Mouse (Mus musculus) ES-E14 (cell line): Measurements from ENCODE around the gene Zfp524. TPM values are rescaled to one million over a fixed set of nuclear protein-coding genes. Genes with fewer than 3 reads are reported as not detected.
A peak's percentile ranks its signal among the peaks of the same experiment; 100 is the strongest.

Experiments
- DNase-seq: peaks from one replicate; pipeline ENCODE4 v3.0.0-alpha.2; 2013; ENCODE audit warnings: low read depth, low spot score
- H3K27ac ChIP-seq: 2 replicates; pipeline ENCODE4 v1.5.1; 2012; ENCODE audit warnings: low read depth, mild to moderate bottlenecking, low read length, moderate library complexity, mixed read lengths; ENCODE audit not compliant: poor library complexity, insufficient read depth, severe bottlenecking
- H3K36me3 ChIP-seq: 2 replicates; pipeline ENCODE4 v1.6.1; 2012; ENCODE audit warnings: mild to moderate bottlenecking, low read length, moderate library complexity, mixed read lengths; ENCODE audit not compliant: control insufficient read depth, poor library complexity, insufficient read depth, severe bottlenecking
- H3K4me1 ChIP-seq, 2 experiments: fragments of 150-350 bp in 1 of 2; sonication (generic) in 1 of 2; 2 replicates each; pipeline ENCODE4 v1.6.1; 2012; ENCODE audit warnings: low read length in 2 of 2, mild to moderate bottlenecking in 1 of 2, mixed read lengths in 1 of 2; ENCODE audit not compliant: control insufficient read depth in 2 of 2, insufficient read depth in 2 of 2, poor library complexity in 1 of 2
- H3K4me3 ChIP-seq, 2 experiments: fragments of 150-350 bp in 1 of 2; sonication (generic) in 1 of 2; 2 replicates each; pipeline ENCODE4 v1.5.1; 2012; ENCODE audit warnings: low read length in 2 of 2, low read depth in 1 of 2, mild to moderate bottlenecking in 1 of 2, mixed read lengths in 1 of 2; ENCODE audit not compliant: insufficient read depth in 1 of 2, poor library complexity in 1 of 2, severe bottlenecking in 1 of 2
- H3K9ac ChIP-seq: 2 replicates; pipeline ENCODE4 v1.6.1; 2012; ENCODE audit warnings: low read depth, mild to moderate bottlenecking, low read length, mixed read lengths; ENCODE audit not compliant: poor library complexity, insufficient read depth, severe bottlenecking
- H3K9me3 ChIP-seq: fragments of 150-350 bp; sonication (generic); 2 replicates; pipeline ENCODE4 v1.6.1; 2012; ENCODE audit warnings: low read depth, mild to moderate bottlenecking, low read length; ENCODE audit not compliant: control insufficient read depth, insufficient read depth
- CHD2 ChIP-seq: IDR thresholded peaks from 2 replicates; pipeline ENCODE4 v1.6.1; 2014; ENCODE audit warnings: mild to moderate bottlenecking, low read depth, low read length, inconsistent platforms
- HCFC1 ChIP-seq: IDR thresholded peaks from 2 replicates; pipeline ENCODE4 v1.6.1; 2012; ENCODE audit warnings: low read length, inconsistent platforms, borderline replicate concordance; ENCODE audit not compliant: insufficient read depth
- MAFK ChIP-seq: IDR thresholded peaks from 2 replicates; pipeline ENCODE4 v1.6.1; 2014; ENCODE audit warnings: mild to moderate bottlenecking, low read depth, low read length, inconsistent platforms; ENCODE audit not compliant: insufficient read depth
- ZC3H11A ChIP-seq: IDR thresholded peaks from 2 replicates; pipeline ENCODE4 v1.6.1; 2012; ENCODE audit warnings: low read depth, mild to moderate bottlenecking, inconsistent platforms, low read length, borderline replicate concordance
- ZNF384 ChIP-seq: IDR thresholded peaks from 2 replicates; pipeline ENCODE4 v1.6.1; 2012; ENCODE audit warnings: low read depth, low read length, inconsistent platforms
- in situ Hi-C, 2 experiments: fragments of 600-800 bp; cut with MboI; formaldehyde crosslinking; loops; one replicate each; pipeline ENCODE4 v1.15.1; 2025; ENCODE audit warnings: low sequenced_read_pairs in 2 of 2, inconsistent platforms in 1 of 2; ENCODE audit not compliant: unreplicated experiment in 2 of 2
- total RNA-seq: library from RNA; depleted of rRNA; stranded (reverse); fragments of 300-350 nt; gene quantifications from 2 replicates; pipeline ENCODE4 v1.2.3, GENCODE M21; 2012

The Zfp524 gene
- total RNA-seq, 1 experiment = 3.9 TPM

GRCm38 (mm10) chr7:5015118-5016001 is 1.1 kb downstream of the Zfp524 start, which contains the start of gene Gm44973:
Gm44973 (plus strand) TSS chr7:5015496.
- H3K9ac ChIP-seq = peak within 1 kb of the TSS; percentile 100
- no peak for TF ChIP-seq ZNF384
- TF ChIP-seq MAFK = peak; percentile 67
- no peaks in the 10 kb centered on the region for H3K9me3 ChIP-seq
- H3K4me1 ChIP-seq = peaks cover 7 to 24% of the 10 kb centered on the region in 2 experiments; a peak in 3 of 4 replicates
- H3K4me3 ChIP-seq = peak within 1 kb of the TSS; percentile 95 to 98
- DNase-seq = peak; percentile 89
- in situ Hi-C loops = no loop called here
- H3K36me3 ChIP-seq = peaks cover 22% of the 10 kb centered on the region
- peak within 1 kb of the TSS; percentile 100 for H3K27ac ChIP-seq

- H3K27ac ChIP-seq = no peak overlapping the region; the same call in 1 of the 2 replicates
- in situ Hi-C loops = no loop called here
- peaks cover 15% of the 10 kb centered on the region for H3K36me3 ChIP-seq
- peaks cover 7 to 23% of the 10 kb centered on the region in 2 experiments; a peak in 3 of 4 replicates for H3K4me1 ChIP-seq
- TF ChIP-seq MAFK (no peak), HCFC1 (no peak), ZC3H11A (no peak), CHD2 (no peak), ZNF384 (no peak)
- no peaks in the 10 kb centered on the region for H3K9me3 ChIP-seq
- DNase-seq = no peak
- peak overlapping the region; percentile 63; the same call in 1 of the 2 replicates for H3K9ac ChIP-seq
- H3K4me3 ChIP-seq = peak overlapping the region; percentile 71 to 95
Observed at GRCm38 (mm10) chr7:5016057-5016456, 1.8 kb downstream of the Zfp524 start.

GRCm38 (mm10) chr7:5016920-5017319 is 2.7 kb downstream of the Zfp524 start:
- peaks cover 7% of the 10 kb centered on the region for H3K36me3 ChIP-seq
- in situ Hi-C loops = no loop called here
- TF ChIP-seq ZNF384 (no peak), CHD2 (no peak), HCFC1 (no peak)
- no peak overlapping the region for H3K4me3 ChIP-seq
- DNase-seq = no peak
- H3K9ac ChIP-seq = no peak overlapping the region
- no peak overlapping the region for H3K27ac ChIP-seq
- no peaks in the 10 kb centered on the region for H3K9me3 ChIP-seq
- peaks cover 7 to 15% of the 10 kb centered on the region in 2 experiments; a peak in 3 of 4 replicates for H3K4me1 ChIP-seq

GRCm38 (mm10) chr7:5017352-5017751 is 3.1 kb downstream of the Zfp524 start:
- in situ Hi-C loops = no loop called here
- Histone ChIP-seq H3K27ac (no peak overlapping the region), H3K9me3 (no peaks in the 10 kb centered on the region), H3K9ac (peak overlapping the region; percentile 40; the same call in 1 of the 2 replicates), H3K4me1 (peaks cover 7 to 17% of the 10 kb centered on the region in 2 experiments; a peak in 3 of 4 replicates), H3K4me3 (peak overlapping the region; percentile 23 to 38; a peak in 3 of 4 replicates), H3K36me3 (peaks cover 8% of the 10 kb centered on the region)
- no peak for DNase-seq
- TF ChIP-seq ZC3H11A (no peak), MAFK (no peak), ZNF384 (no peak), HCFC1 (no peak), CHD2 (no peak)
